Mouse (Mus musculus) lung, embryonic 16.5 days (tissue): ENCODE measurements at regions not wholly inside any gene's neighbourhood (a gene's known extent, or its start where the extent isn't known, plus 50 kb on each side); places are given as distances from the start of the nearest gene placed in this dataset.

Experiments used
- ATAC-seq: fragments of 200-750 bp; cut with Nextera tagmentation; 2 replicates; pipeline ENCODE4 v1.8.0; 2017; ENCODE audit warnings: low read depth, mild to moderate bottlenecking, moderate library complexity
- H3K27ac ChIP-seq: fragments of 300-500 bp; sonication (generic); 2 replicates; pipeline ENCODE4 v1.5.1; 2014; ENCODE audit warnings: mild to moderate bottlenecking, control low read depth, low read length
- H3K27me3 ChIP-seq: fragments of 300-500 bp; sonication (generic); 2 replicates; pipeline ENCODE4 v1.6.1; 2014; ENCODE audit warnings: low read depth, low read length, mixed read lengths; ENCODE audit not compliant: control insufficient read depth, insufficient read depth
- H3K36me3 ChIP-seq: fragments of 300-500 bp; sonication (generic); 2 replicates; pipeline ENCODE4 v1.6.1; 2014; ENCODE audit warnings: low read length; ENCODE audit not compliant: control insufficient read depth, insufficient read depth
- H3K4me1 ChIP-seq: fragments of 300-500 bp; sonication (generic); replicated peaks from 2 replicates; pipeline ENCODE4 v1.6.1; 2014; ENCODE audit warnings: low read length, mixed read lengths; ENCODE audit not compliant: control insufficient read depth, insufficient read depth
- H3K4me2 ChIP-seq: fragments of 300-500 bp; sonication (generic); 2 replicates; pipeline ENCODE4 v1.6.1; 2014; ENCODE audit warnings: low read depth, low read length, control low read depth
- H3K4me3 ChIP-seq: fragments of 300-500 bp; sonication (generic); 2 replicates; pipeline ENCODE4 v1.5.1; 2014; ENCODE audit warnings: mild to moderate bottlenecking, low read length, control low read depth
- H3K9ac ChIP-seq: fragments of 300-500 bp; sonication (generic); 2 replicates; pipeline ENCODE4 v1.6.1; 2014; ENCODE audit warnings: low read length, control low read depth
- H3K9me3 ChIP-seq: fragments of 300-500 bp; sonication (generic); 2 replicates; pipeline ENCODE4 v1.6.1; 2016; ENCODE audit warnings: low read length; ENCODE audit not compliant: control insufficient read depth
- WGBS: fragments of 180-500 bp; shearing (Covaris S2); extraction: QIAGEN DNeasy Blood & Tissue Kit; methylation state at CpG from one replicate; pipeline ENCODE4 v1.1.7; 2014; 5-methylcytosine and 5-hydroxymethylcytosine counted together

- Histone ChIP-seq H3K27me3 (no peaks in the 10 kb centered on the region), H3K27ac (no peak overlapping the region), H3K9me3 (no peaks in the 10 kb centered on the region), H3K4me1 (no peaks in the 10 kb centered on the region), H3K36me3 (no peaks in the 10 kb centered on the region), H3K4me3 (no peak overlapping the region), H3K9ac (no peak overlapping the region), H3K4me2 (no peak overlapping the region)
- ATAC-seq: no peak
- 88% methylated on average over 5 of the region's 5 CpGs for WGBS
Observed at GRCm38 (mm10) chr11:9739098-9739497, 547.4 kb downstream of the Abca13 start.

DNA sequence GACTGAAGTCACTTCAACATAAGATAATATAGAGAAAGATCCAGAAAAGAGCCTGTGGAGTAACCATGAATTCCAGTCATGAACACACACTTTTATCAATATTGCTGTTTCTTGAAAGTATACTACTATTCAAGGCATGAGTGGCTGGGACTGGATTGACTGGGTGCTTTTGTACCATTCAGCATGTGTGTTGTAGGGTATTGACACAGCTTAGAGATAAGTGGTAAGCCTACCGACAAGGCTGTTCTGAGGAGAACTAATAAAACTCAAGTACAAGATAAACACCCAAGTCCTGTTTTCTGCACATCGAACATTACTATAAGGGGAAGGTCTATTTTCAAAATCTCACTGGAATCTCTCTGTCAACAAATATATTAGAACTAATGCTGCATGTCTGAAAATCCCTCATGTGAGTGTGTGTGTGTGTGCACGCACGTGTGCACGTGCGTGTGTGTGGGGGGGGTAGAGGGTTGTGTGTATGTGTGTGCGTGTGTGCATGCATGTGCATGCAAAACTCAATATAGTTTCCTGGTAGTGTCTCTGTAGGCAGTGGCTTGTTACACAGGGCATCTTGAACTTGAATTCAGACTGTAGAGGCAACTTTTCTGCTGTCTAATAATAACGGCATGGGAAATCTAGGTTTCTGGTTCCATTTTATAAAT lies 588.6 kb downstream of the Abca13 start:
- no peaks in the 10 kb centered on the region for H3K27me3 ChIP-seq
- no peak overlapping the region for H3K4me3 ChIP-seq
- H3K9ac ChIP-seq: no peak overlapping the region
- H3K9me3 ChIP-seq: peaks cover 2% of the 10 kb centered on the region; the same call in 1 of the 2 replicates
- H3K27ac ChIP-seq: no peak overlapping the region
- WGBS: 55% methylated on average over 8 of the region's 8 CpGs
- H3K4me1 ChIP-seq: no peaks in the 10 kb centered on the region
- peak; percentile 88 for ATAC-seq
- H3K4me2 ChIP-seq: no peak overlapping the region
- no peaks in the 10 kb centered on the region for H3K36me3 ChIP-seq

- Histone ChIP-seq H3K4me2 (no peak overlapping the region), H3K4me3 (no peak overlapping the region), H3K4me1 (no peaks in the 10 kb centered on the region), H3K9ac (no peak overlapping the region), H3K36me3 (no peaks in the 10 kb centered on the region), H3K27ac (no peak overlapping the region), H3K27me3 (no peaks in the 10 kb centered on the region), H3K9me3 (no peaks in the 10 kb centered on the region)
- peak; percentile 72; the same call in 1 of the 2 replicates for ATAC-seq
- WGBS: 63% methylated on average over 2 of the region's 2 CpGs
Observed at GRCm38 (mm10) chr11:9793175-9793828, 601.6 kb downstream of the Abca13 start.

GRCm38 (mm10) chr11:9839636-9840035 lies 647.9 kb downstream of the Abca13 start:
- Histone ChIP-seq H3K4me3 (no peak overlapping the region), H3K4me2 (no peak overlapping the region), H3K9ac (no peak overlapping the region), H3K27me3 (no peaks in the 10 kb centered on the region), H3K36me3 (no peaks in the 10 kb centered on the region), H3K27ac (no peak overlapping the region), H3K9me3 (no peaks in the 10 kb centered on the region), H3K4me1 (no peaks in the 10 kb centered on the region)
- ATAC-seq: no peak

- Histone ChIP-seq H3K27me3 (no peaks in the 10 kb centered on the region), H3K4me2 (no peak overlapping the region), H3K9me3 (no peaks in the 10 kb centered on the region), H3K4me1 (no peaks in the 10 kb centered on the region), H3K4me3 (no peak overlapping the region), H3K36me3 (no peaks in the 10 kb centered on the region), H3K9ac (no peak overlapping the region), H3K27ac (no peak overlapping the region)
- ATAC-seq: no peak
- WGBS: 44% methylated on average over 2 of the region's 2 CpGs
Observed at GRCm38 (mm10) chr11:9868454-9869130, 676.9 kb downstream of the Abca13 start.
